Mouse (Mus musculus) adrenal gland (tissue): ENCODE measurements around the gene Lrrc2.

Source experiments
- microRNA-seq, 2 experiments: library from miRNA; unstranded; fragments of <30 nt; microRNA quantifications; one replicate each; pipeline ENCODE4; 2019

Lrrc2 gene

Small RNA genes lying within 50 kb of the gene (microRNA-seq; reads per million reads assigned to microRNA genes)
- gene Gm24269: 0 reads per million in 2 experiments
